Mouse (Mus musculus) stomach, postnatal 0 days (tissue): ENCODE measurements at regions not wholly inside any gene's neighbourhood (a gene's known extent, or its start where the extent isn't known, plus 50 kb on each side); places are given as distances from the start of the nearest gene placed in this dataset.

ENCODE experiments used
- ATAC-seq: fragments of 200-750 bp; cut with Nextera tagmentation; 2 replicates; pipeline ENCODE4 v1.8.0; 2017; ENCODE audit not compliant: low FRiP score, low TSS enrichment
- DNase-seq: peaks from one replicate; pipeline ENCODE4 v3.0.0-alpha.2; 2016; ENCODE audit warnings: low spot score
- H3K27ac ChIP-seq: fragments of 300-500 bp; sonication (generic); replicated peaks from 2 replicates; pipeline ENCODE4 v1.5.1; 2014; ENCODE audit warnings: mild to moderate bottlenecking, control low read depth
- H3K27me3 ChIP-seq: fragments of 300-500 bp; sonication (generic); 2 replicates; pipeline ENCODE4 v1.6.1; 2014; ENCODE audit warnings: low read length; ENCODE audit not compliant: control insufficient read depth, insufficient read depth
- H3K36me3 ChIP-seq: fragments of 300-500 bp; sonication (generic); 2 replicates; pipeline ENCODE4 v1.6.1; 2014; ENCODE audit warnings: low read length, mixed read lengths; ENCODE audit not compliant: control insufficient read depth, insufficient read depth
- H3K4me1 ChIP-seq: fragments of 300-500 bp; sonication (generic); replicated peaks from 2 replicates; pipeline ENCODE4 v1.6.1; 2014; ENCODE audit warnings: antibody characterized with exemption; ENCODE audit not compliant: control insufficient read depth, insufficient read depth
- H3K4me2 ChIP-seq: fragments of 300-500 bp; sonication (generic); replicated peaks from 2 replicates; pipeline ENCODE4 v1.6.1; 2014; ENCODE audit warnings: low read depth, mild to moderate bottlenecking, control low read depth, moderate library complexity
- H3K4me3 ChIP-seq: fragments of 300-500 bp; sonication (generic); 2 replicates; pipeline ENCODE4 v1.5.1; 2014; ENCODE audit warnings: low read depth, low read length, control low read depth
- H3K9ac ChIP-seq: fragments of 300-500 bp; sonication (generic); 2 replicates; pipeline ENCODE4 v1.6.1; 2014; ENCODE audit warnings: mild to moderate bottlenecking, low read length, control low read depth, mixed read lengths
- H3K9me3 ChIP-seq: fragments of 300-500 bp; sonication (generic); 2 replicates; pipeline ENCODE4 v1.6.1; 2016; ENCODE audit warnings: low read length; ENCODE audit not compliant: control insufficient read depth
- CTCF ChIP-seq: IDR thresholded peaks from 2 replicates; pipeline ENCODE4 v1.5.1; 2016; ENCODE audit warnings: antibody characterized with exemption, low read depth, mild to moderate bottlenecking, moderate library complexity
- EP300 ChIP-seq: optimal IDR thresholded peaks from 2 replicates; pipeline ENCODE3; 2016; ENCODE audit warnings: antibody characterized with exemption
- WGBS: fragments of 180-500 bp; shearing (Covaris S2); extraction: QIAGEN DNeasy Blood & Tissue Kit; methylation state at CpG from one replicate; pipeline ENCODE4 v1.1.7; 2014; 5-methylcytosine and 5-hydroxymethylcytosine counted together

DNA sequence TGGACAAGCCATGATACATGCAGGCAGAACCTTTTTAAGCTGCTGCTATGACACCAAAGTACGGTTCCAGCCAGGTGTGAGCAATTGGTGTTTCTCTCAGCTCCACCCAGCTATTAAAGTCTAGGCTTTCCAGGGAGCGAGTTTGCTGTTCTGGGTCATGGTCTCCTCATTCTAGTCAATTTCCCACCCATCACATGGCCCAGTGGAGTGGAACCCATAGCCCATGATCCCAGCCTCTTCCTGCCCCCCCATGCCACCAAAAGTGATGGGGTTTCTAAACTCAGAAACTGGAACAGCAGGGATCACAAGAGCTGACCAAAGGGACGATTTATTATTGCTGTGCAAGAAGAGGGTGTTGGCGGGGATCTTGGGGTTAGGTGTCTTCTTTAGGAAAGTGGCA, 115.0 kb upstream of the Ncam1 start:
- H3K4me2 ChIP-seq: no peak overlapping the region
- TF ChIP-seq CTCF: no peak
- no peak for TF ChIP-seq EP300
- WGBS: 89% methylated on average over 4 of the region's 4 CpGs
- no peaks in the 10 kb centered on the region for H3K4me1 ChIP-seq
- DNase-seq (no peak), ATAC-seq (no peak)
- H3K4me3 ChIP-seq: no peak overlapping the region
- no peak overlapping the region for H3K27ac ChIP-seq
- H3K36me3 ChIP-seq: no peaks in the 10 kb centered on the region
- H3K9ac ChIP-seq: no peak overlapping the region
- H3K27me3 ChIP-seq: no peaks in the 10 kb centered on the region
- no peaks in the 10 kb centered on the region for H3K9me3 ChIP-seq

DNA sequence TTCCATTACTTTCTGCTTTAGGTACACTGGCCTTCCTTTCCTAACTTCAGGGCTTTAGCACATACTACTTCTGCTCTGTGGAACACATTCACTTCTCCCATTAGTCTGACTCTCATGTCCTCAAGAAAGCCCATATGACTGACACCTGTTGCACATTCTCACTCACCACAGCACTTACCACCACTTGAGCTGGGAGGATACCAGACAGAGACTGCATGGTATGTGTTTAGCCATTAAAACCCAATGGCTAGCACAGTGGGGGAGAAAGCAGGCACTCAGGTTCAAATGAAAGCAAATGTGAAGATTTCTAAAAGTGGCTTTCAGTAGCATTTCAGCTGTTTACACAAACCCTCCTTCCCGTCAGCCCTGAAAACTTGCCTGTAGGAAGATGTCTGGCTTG, 113.6 kb upstream of the Ncam1 start:
- no peaks in the 10 kb centered on the region for H3K36me3 ChIP-seq
- no peaks in the 10 kb centered on the region for H3K4me1 ChIP-seq
- no peak for ATAC-seq
- no peak overlapping the region for H3K4me3 ChIP-seq
- TF ChIP-seq CTCF (no peak), EP300 (no peak)
- WGBS: 58% methylated on average over 1 of the region's 1 CpGs
- DNase-seq: no peak
- H3K27ac ChIP-seq: no peak overlapping the region
- H3K9me3 ChIP-seq: no peaks in the 10 kb centered on the region
- H3K4me2 ChIP-seq: no peak overlapping the region
- no peaks in the 10 kb centered on the region for H3K27me3 ChIP-seq
- no peak overlapping the region for H3K9ac ChIP-seq

DNA sequence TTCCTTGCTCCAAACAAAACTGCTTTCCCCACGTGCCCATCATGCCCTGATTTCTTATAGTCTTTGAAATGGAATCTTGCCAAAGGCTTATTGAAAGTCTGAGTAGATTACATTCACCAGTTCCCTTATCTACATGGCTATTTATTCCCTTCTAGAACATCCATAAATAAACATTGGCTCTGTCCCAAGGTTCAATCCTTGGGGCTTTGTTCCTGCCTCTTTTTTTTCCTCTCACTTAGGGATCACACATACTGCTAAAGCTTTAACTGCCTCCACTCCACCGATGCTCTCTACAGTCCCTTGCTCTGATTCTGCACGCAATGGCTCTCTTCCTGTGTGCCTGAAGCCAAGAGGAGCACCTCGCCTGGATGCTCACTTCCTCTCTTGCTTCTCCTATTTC, 107.6 kb upstream of the Ncam1 start:
- WGBS: 30% methylated on average over 4 of the region's 4 CpGs
- Histone ChIP-seq H3K27me3 (no peaks in the 10 kb centered on the region), H3K36me3 (no peaks in the 10 kb centered on the region), H3K4me1 (no peaks in the 10 kb centered on the region), H3K9me3 (no peaks in the 10 kb centered on the region), H3K9ac (no peak overlapping the region), H3K4me3 (no peak overlapping the region), H3K27ac (no peak overlapping the region), H3K4me2 (no peak overlapping the region)
- TF ChIP-seq EP300 (no peak), CTCF (no peak)
- ATAC-seq (no peak), DNase-seq (no peak)

DNA sequence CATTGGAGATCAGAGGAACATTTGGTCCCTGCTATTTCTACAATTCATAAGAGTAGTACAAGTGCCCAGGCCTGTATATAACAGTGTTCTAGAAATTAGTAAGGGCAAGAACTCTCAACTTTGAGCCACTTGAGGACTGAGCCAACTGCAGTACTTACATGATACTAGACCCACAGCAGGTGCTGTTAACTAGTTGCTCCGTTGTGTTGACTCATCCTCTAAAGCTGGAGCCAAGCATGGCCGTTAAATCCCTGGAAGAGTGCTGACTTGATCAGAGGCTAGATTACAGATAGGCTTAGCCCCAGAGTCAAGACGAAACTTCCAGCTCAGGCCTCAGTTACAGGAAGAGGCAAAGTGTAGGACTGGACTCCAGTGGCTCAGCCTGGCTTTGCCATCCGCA, 107.0 kb upstream of the Ncam1 start:
- H3K9ac ChIP-seq: no peak overlapping the region
- 73% methylated on average over 4 of the region's 4 CpGs for WGBS
- DNase-seq (no peak), ATAC-seq (no peak)
- TF ChIP-seq EP300: no peak
- no peak for TF ChIP-seq CTCF
- H3K36me3 ChIP-seq: no peaks in the 10 kb centered on the region
- no peak overlapping the region for H3K27ac ChIP-seq
- no peak overlapping the region for H3K4me3 ChIP-seq
- no peak overlapping the region for H3K4me2 ChIP-seq
- H3K27me3 ChIP-seq: no peaks in the 10 kb centered on the region
- H3K9me3 ChIP-seq: no peaks in the 10 kb centered on the region
- H3K4me1 ChIP-seq: no peaks in the 10 kb centered on the region

DNA sequence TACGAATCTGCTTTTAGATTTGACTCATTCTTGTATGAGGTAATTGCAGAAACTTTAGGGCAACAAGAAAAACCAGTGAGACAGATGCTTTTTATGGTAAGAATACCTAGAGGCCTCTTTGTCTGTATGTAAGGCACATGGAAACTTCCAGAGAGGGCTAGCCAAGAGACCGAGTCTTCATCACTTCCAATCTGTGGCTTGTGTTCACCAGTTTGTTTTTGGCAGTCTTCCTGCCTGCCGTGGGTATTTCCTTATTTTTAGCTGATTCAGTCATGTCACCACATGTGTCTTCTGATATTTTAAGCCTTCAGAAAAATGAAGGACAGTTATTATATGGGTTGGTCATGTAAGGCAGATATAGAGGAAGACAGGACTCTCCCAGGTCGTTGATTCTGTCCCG, 100.2 kb upstream of the Ncam1 start:
- no peak for DNase-seq
- no peak overlapping the region for H3K4me2 ChIP-seq
- 72% methylated on average over 5 of the region's 5 CpGs for WGBS
- H3K36me3 ChIP-seq: no peaks in the 10 kb centered on the region
- H3K27me3 ChIP-seq: no peaks in the 10 kb centered on the region
- H3K9me3 ChIP-seq: no peaks in the 10 kb centered on the region
- TF ChIP-seq EP300: no peak
- no peak for TF ChIP-seq CTCF
- H3K9ac ChIP-seq: no peak overlapping the region
- no peak overlapping the region for H3K27ac ChIP-seq
- no peak overlapping the region for H3K4me3 ChIP-seq
- no peak for ATAC-seq
- no peaks in the 10 kb centered on the region for H3K4me1 ChIP-seq

DNA sequence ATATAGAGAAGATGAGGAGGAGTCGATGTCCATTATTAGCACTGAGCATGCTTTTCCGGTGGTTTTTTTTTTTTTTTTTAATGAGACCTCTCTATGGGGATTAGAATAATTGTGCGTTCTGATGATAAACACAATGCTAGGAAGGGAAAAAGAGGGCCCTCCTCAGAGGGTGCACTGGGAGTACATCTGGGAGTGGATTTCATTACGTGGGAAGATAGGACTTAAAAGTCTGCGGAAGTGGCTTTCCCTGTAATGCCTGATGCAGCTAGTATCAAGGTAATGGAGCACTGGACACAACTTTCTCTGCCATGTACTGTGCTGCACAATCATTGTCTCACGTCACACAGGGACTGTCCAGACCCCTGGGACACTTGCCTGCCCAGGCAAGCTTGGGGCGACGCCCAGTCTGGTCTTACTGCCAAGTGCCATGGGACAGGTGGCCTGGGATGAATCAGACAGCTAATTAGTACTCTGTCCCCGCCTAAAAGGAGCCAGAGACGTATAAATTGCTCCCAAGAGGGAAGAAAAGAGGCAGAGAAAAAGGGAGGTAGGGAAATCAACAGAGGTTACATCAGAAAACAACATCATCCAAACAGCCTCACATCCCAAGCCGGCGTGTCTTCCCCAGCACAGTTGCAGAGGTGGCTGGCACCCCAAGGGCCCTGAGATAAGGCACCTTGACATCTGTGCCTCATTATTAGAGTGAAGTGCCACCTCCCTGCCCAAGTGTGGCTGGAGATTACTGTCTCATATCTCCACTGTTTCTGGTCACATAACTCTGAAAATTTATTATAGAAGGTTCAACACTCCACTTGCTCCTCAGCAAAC, 86.0 kb upstream of the Ncam1 start:
- DNase-seq (no peak), ATAC-seq (no peak)
- no peak overlapping the region for H3K9ac ChIP-seq
- no peaks in the 10 kb centered on the region for H3K36me3 ChIP-seq
- no peak overlapping the region for H3K4me3 ChIP-seq
- no peak overlapping the region for H3K27ac ChIP-seq
- H3K4me2 ChIP-seq: no peak overlapping the region
- H3K4me1 ChIP-seq: no peaks in the 10 kb centered on the region
- no peaks in the 10 kb centered on the region for H3K27me3 ChIP-seq
- TF ChIP-seq CTCF (no peak), EP300 (no peak)
- 73% methylated on average over 12 of the region's 12 CpGs for WGBS
- H3K9me3 ChIP-seq: no peaks in the 10 kb centered on the region
